Mouse (Mus musculus) intestine, postnatal 0 days (tissue): Measurements from ENCODE around the gene Acsf2. TPM values are rescaled to one million over a fixed set of nuclear protein-coding genes. Genes with fewer than 3 reads are reported as not detected.
A peak's percentile ranks its signal among the peaks of the same experiment; 100 is the strongest.

Source experiments
- ATAC-seq: fragments of 200-750 bp; cut with Nextera tagmentation; 2 replicates; pipeline ENCODE4 v1.8.0; 2017; ENCODE audit warnings: mild to moderate bottlenecking, moderate TSS enrichment, moderate library complexity
- H3K27ac ChIP-seq: fragments of 300-500 bp; sonication (generic); 2 replicates; pipeline ENCODE4 v1.5.1; 2014; ENCODE audit warnings: mild to moderate bottlenecking, low read depth, low read length, moderate library complexity
- H3K27me3 ChIP-seq: fragments of 300-500 bp; sonication (generic); replicated peaks from 2 replicates; pipeline ENCODE4 v1.6.1; 2014; ENCODE audit warnings: low read length, mixed read lengths; ENCODE audit not compliant: control insufficient read depth, insufficient read depth
- H3K36me3 ChIP-seq: fragments of 300-500 bp; sonication (generic); 2 replicates; pipeline ENCODE4 v1.6.1; 2014; ENCODE audit warnings: mild to moderate bottlenecking, moderate library complexity; ENCODE audit not compliant: control insufficient read depth, insufficient read depth
- H3K4me1 ChIP-seq: fragments of 300-500 bp; sonication (generic); replicated peaks from 2 replicates; pipeline ENCODE4 v1.6.1; 2014; ENCODE audit warnings: antibody characterized with exemption, low read length, mixed read lengths; ENCODE audit not compliant: control insufficient read depth, insufficient read depth
- H3K4me2 ChIP-seq: fragments of 300-500 bp; sonication (generic); replicated peaks from 2 replicates; pipeline ENCODE4 v1.6.1; 2014; ENCODE audit warnings: low read depth, mild to moderate bottlenecking, moderate library complexity
- H3K4me3 ChIP-seq: fragments of 300-500 bp; sonication (generic); 2 replicates; pipeline ENCODE4 v1.5.1; 2014; ENCODE audit warnings: low read depth, low read length
- H3K9ac ChIP-seq: fragments of 300-500 bp; sonication (generic); 2 replicates; pipeline ENCODE4 v1.6.1; 2014; ENCODE audit warnings: mild to moderate bottlenecking, low read depth, low read length
- H3K9me3 ChIP-seq: fragments of 300-500 bp; sonication (generic); 2 replicates; pipeline ENCODE4 v1.6.1; 2016; ENCODE audit warnings: mixed run types; ENCODE audit not compliant: control insufficient read depth
- CTCF ChIP-seq: sonication (generic); IDR thresholded peaks from 2 replicates; pipeline ENCODE4 v1.5.1; 2016; ENCODE audit warnings: low read depth, mild to moderate bottlenecking, control low read depth, antibody characterized with exemption, moderate library complexity
- WGBS: fragments of 180-500 bp; shearing (Covaris S2); extraction: QIAGEN DNeasy Blood & Tissue Kit; methylation state at CpG from one replicate; pipeline ENCODE4 v1.1.7; 2014; 5-methylcytosine and 5-hydroxymethylcytosine counted together
- polyA plus RNA-seq: library from polyadenylated mRNA; unstranded; fragments of >200 nt; fragmentation: Nextera tagmentation; extraction: Ambion mirVana; gene quantifications from 2 replicates; pipeline ENCODE4 v1.2.1, GENCODE M21; 2015

Gene Acsf2
- polyA plus RNA-seq, 1 experiment from 2014 or later = 6.7 TPM

DNA sequence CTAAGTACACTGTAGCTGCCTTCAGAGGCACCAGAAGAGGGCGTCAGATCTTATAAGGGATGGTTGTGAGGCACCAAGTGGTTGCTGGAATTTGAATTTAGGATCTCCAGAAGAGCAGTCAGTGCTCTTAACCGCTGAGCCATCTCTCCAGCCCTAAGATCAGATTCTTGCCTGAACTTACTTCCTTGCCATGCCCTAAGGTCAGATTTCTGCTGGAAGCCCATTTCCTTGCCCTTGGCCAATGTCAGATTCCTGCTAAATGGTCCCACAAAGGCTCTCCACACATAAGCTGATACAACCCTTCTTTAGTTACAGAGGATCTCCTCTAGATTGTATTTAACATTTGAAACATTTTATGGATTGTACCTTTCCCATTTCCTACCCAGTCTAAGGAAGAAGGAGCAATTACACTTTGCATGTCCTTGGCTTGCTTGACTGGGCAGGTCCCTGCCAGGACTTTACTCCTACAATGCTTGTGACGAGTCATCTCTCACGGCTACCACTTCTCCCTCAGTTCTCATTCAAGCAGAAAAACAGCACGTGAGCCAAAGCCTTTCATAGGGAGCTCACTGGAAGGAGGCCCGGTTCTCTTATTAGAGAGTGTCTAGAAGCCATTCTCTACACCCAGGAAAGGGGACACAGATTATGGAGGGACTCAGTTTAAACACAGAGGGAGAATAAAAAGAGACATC is 19.2 kb upstream of the Acsf2 start:
- Histone ChIP-seq H3K4me1 (no peaks in the 10 kb centered on the region), H3K27ac (no peak overlapping the region), H3K36me3 (no peaks in the 10 kb centered on the region), H3K4me2 (no peak overlapping the region), H3K27me3 (no peaks in the 10 kb centered on the region), H3K9me3 (no peaks in the 10 kb centered on the region), H3K9ac (no peak overlapping the region), H3K4me3 (no peak overlapping the region)
- no peak for TF ChIP-seq CTCF
- 45% methylated on average over 6 of the region's 6 CpGs for WGBS
- no peak for ATAC-seq

DNA sequence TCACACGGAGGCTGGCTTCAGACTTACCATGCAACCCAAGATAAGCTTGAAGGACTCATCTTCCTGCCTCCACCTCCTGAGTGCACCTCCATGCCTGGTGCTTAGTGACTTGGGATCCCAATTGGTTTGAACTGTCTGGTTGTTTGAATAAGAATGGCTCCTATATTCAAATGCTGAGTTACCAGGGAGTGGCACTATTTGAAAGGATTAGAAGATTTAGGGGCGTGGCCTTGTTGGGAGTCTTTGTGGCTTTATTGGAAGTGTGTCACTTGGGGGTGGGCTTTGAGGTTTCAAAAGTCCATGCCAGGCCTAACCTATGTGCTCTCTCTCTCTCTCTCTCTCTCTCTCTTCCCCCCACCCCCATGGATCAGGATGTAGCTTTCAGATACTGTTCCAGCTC is 16.0 kb upstream of the Acsf2 start:
- Histone ChIP-seq H3K9me3 (no peaks in the 10 kb centered on the region), H3K36me3 (no peaks in the 10 kb centered on the region)
- 93% methylated on average over 2 of the region's 2 CpGs for WGBS

DNA sequence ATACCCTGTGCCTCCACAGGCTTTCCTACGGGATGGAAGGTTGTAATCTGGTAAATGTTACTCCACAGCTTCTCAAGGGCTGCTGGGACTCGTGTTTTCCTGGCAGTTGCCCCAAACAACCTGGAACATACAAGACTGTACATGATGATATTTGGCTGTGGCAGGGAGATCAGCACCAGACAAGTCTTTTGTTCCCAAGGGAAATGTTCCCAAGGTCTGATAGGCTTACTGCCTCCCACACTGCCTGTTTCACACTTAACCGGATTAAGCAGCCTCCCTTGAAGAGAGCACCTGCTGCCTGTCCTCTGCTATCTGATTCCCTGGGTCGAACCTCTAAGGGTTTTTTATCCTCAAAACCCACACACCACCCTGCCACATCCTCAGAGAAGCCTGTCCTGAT is 13.8 kb upstream of the Acsf2 start:
- TF ChIP-seq CTCF = no peak
- 34% methylated on average over 4 of the region's 4 CpGs for WGBS
- ATAC-seq = no peak
- Histone ChIP-seq H3K27ac (no peak overlapping the region), H3K9ac (no peak overlapping the region), H3K36me3 (no peaks in the 10 kb centered on the region), H3K4me2 (no peak overlapping the region), H3K4me1 (no peaks in the 10 kb centered on the region), H3K27me3 (no peaks in the 10 kb centered on the region), H3K4me3 (no peak overlapping the region), H3K9me3 (no peaks in the 10 kb centered on the region)

More for the DNA sequence above, 16.0 kb upstream of the Acsf2 start:
- Histone ChIP-seq H3K4me1 (no peaks in the 10 kb centered on the region), H3K4me3 (no peak overlapping the region), H3K27me3 (no peaks in the 10 kb centered on the region), H3K4me2 (no peak overlapping the region), H3K27ac (no peak overlapping the region), H3K9ac (no peak overlapping the region)
- no peak for TF ChIP-seq CTCF
- ATAC-seq = no peak

DNA sequence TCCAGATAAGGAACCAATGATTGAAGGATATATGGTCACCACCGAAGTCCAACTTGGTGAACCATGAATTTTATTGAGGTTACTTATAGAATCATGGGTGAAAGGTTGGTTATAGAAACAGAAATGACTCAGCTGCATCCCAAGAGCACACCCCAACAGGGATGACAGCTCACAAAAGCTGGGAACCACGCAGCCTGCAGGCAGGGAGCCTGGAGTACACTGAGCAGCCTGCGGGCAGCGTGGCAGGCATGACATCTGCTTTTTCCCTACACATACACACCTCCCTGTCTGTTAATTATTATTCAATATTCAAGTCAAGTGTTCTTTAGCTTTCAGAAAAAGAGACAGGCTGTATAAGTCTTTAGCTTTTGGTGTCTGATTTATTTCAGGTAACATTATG is 12.9 kb upstream of the Acsf2 start:
- peak; percentile 93 for ATAC-seq
- Histone ChIP-seq H3K4me2 (no peak overlapping the region), H3K4me1 (no peaks in the 10 kb centered on the region), H3K9ac (no peak overlapping the region), H3K27ac (peak overlapping the region; percentile 4; the same call in 1 of the 2 replicates), H3K9me3 (no peaks in the 10 kb centered on the region), H3K27me3 (no peaks in the 10 kb centered on the region), H3K4me3 (no peak overlapping the region), H3K36me3 (no peaks in the 10 kb centered on the region)
- TF ChIP-seq CTCF = peak; percentile 42
- 37% methylated on average over 4 of the region's 4 CpGs for WGBS

DNA sequence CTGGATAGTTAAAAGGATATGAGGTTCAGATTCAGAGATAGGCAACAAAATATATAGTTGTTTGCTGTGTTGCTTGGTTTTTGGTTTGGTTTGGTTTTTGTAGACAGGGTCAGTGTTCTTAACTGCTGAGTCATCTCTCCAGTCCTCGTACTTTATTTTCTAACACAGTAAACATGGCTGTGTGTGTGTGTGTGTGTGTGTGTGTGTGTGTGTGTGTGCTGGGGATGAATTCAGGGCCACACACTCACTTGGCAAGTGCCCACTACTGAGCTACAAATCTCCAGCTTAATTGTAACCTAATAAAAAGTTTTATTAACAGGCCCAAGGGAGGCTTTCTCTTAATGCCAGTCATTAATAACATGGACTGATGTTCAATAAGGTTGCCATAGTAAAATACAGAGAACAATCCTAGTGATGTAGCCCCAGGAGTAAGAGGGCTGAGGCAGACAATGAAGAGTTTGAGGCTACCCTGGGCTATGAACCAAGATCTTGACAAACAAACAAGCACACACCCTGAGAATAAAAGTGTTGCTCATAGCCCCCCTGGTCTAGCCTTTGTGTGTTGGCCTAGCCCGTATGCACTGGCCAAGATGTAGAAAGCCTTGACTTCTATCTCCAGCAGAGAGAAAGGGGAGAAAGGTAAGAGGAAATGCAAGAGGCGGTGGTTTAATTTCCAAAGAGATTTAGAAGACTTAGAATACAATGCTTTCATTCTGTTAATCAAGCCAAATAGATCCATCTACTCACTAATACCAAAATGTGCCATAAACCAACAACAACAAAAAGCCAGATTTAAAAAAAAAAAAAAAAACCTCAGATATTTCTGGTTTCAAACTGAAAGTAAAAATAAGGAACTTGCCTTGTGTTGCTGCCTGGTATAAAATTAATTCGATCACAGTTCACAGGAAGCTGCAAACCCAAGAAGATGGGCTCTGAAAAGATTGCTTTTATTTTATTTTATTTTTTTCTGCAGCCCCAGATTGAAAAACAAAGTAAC is 9.4 kb upstream of the Acsf2 start:
- H3K9ac ChIP-seq = no peak overlapping the region
- H3K9me3 ChIP-seq = no peaks in the 10 kb centered on the region
- no peak overlapping the region for H3K27ac ChIP-seq
- WGBS = 75% methylated on average over 4 of the region's 4 CpGs
- H3K4me2 ChIP-seq = no peak overlapping the region
- ATAC-seq = no peak
- no peaks in the 10 kb centered on the region for H3K36me3 ChIP-seq
- H3K4me1 ChIP-seq = no peaks in the 10 kb centered on the region
- no peaks in the 10 kb centered on the region for H3K27me3 ChIP-seq
- no peak overlapping the region for H3K4me3 ChIP-seq
- no peak for TF ChIP-seq CTCF

DNA sequence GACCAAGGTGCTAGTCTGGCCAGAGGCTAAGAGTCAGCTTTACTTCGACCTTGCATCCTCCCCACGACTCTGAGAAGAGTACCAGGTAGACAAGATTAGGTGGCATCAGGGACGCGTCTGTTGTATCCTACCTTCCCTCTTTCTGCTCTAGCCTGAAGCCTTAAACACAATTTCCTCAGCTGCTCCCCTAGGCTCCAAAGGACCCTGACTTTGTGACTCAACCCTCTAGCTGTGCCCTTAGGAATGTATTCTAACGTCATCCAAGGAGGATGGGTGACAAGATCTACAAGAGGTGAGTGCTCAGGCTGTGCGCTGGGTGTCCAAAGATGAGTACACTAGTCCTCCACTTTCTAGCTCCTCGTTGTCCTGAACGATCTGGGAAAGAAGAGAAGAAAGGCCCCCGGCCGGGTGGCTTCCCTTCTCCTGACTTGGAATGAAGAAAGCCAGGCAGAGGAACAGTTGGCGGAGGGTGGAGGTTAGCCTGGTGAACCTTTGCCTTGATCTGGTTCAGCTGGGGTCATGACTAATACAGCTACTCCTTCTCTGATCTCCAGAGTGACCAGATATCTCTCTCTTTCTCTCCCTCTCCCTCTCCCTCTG is 785 bp upstream of the Acsf2 start:
- H3K36me3 ChIP-seq = no peaks in the 10 kb centered on the region
- no peaks in the 10 kb centered on the region for H3K27me3 ChIP-seq
- no peak overlapping the region for H3K4me3 ChIP-seq
- H3K4me2 ChIP-seq = peak overlapping the region; percentile 73; the same call in 1 of the 2 replicates
- no peak overlapping the region for H3K9ac ChIP-seq
- no peak for TF ChIP-seq CTCF
- 67% methylated on average over 11 of the region's 11 CpGs for WGBS
- no peaks in the 10 kb centered on the region for H3K4me1 ChIP-seq
- no peak overlapping the region for H3K27ac ChIP-seq
- no peak for ATAC-seq
- no peaks in the 10 kb centered on the region for H3K9me3 ChIP-seq
